Mouse (Mus musculus): ENCODE data around the gene Dab2ip. TPM values are rescaled to one million over a fixed set of nuclear protein-coding genes. Genes with fewer than 3 reads are reported as not detected.
A peak's percentile ranks its signal among the peaks of the same experiment; 100 is the strongest.

Dab2ip gene
- polyA plus RNA-seq, 1 experiment from 2014 or later = 41.3 TPM

- no peak for TF ChIP-seq CTCF (IDR thresholded peaks at IDR 0.05; ENCODE audit: low read depth)
- no peaks in the 10 kb centered on the region for H3K9me3 ChIP-seq (ENCODE audit: control insufficient read depth)
- H3K4me3 ChIP-seq (ENCODE audit: low read depth, low read length) = no peak overlapping the region
- no peaks in the 10 kb centered on the region for H3K36me3 ChIP-seq (ENCODE audit: control insufficient read depth, insufficient read depth)
- H3K4me2 ChIP-seq (replicated peaks; ENCODE audit: low read depth) = no peak overlapping the region
- ATAC-seq = no peak
- 0 out of 2 replicates have a peak, but pooled peaks cover 4% of the 10 kb centered on the region for H3K4me1 ChIP-seq (replicated peaks; ENCODE audit: control insufficient read depth, insufficient read depth, low read length)
- H3K9ac ChIP-seq (ENCODE audit: low read depth, low read length) = no peak overlapping the region
- H3K27me3 ChIP-seq (replicated peaks; ENCODE audit: control insufficient read depth, insufficient read depth, low read length) = no peaks in the 10 kb centered on the region
- H3K27ac ChIP-seq (ENCODE audit: low read depth, low read length) = no peak overlapping the region
- WGBS = 78% methylated on average over 4 of the region's 4 CpGs
Measured at GRCm38 (mm10) chr2:35596796-35597195, 38.7 kb downstream of the Dab2ip start.

DNA sequence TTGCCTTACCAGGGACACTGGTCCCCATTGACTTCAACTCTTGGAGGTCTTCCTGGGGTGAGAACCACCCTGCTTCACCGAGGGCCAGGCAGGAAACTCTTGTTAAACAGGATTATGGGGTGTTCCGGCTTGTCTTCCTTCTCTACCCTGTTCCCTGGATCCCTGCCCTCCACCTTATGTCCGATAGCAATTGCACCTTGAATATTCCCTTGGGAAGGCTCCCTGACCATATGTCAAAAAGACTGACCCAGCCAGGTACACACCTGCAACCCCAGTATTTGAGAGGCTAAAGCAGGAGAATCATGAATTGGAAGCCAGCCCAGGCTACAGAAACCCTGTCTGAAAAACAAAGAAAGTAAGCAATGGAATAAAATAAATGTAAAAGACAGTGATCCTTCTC, 40.8 kb downstream of the Dab2ip start:
- ATAC-seq = no peak
- H3K27ac ChIP-seq (ENCODE audit: low read depth, low read length) = no peak overlapping the region

DNA sequence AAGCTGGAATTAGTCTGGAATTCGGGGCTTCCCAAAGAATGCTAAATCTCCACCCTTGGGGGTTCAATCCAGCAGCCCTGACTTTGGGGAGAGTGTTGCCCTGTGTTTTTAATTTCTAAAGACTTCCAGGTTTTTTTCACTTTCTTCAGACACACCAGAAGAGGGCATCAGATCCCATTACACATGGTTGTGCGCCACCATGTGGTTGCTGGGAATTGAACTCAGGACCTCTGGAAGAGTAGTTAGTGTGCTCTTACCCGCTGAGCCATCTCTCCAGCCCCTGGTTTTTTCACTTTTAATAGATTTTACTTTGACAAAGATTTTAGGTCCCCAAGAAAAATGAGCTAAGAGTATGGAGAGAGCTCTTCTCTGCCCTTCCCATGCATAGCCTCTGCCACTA, 43.6 kb downstream of the Dab2ip start:
- 0 out of 2 replicates have a peak, but pooled peaks cover 4% of the 10 kb centered on the region for H3K4me1 ChIP-seq (replicated peaks; ENCODE audit: control insufficient read depth, insufficient read depth, low read length)
- no peaks in the 10 kb centered on the region for H3K36me3 ChIP-seq (ENCODE audit: control insufficient read depth, insufficient read depth)
- no peaks in the 10 kb centered on the region for H3K27me3 ChIP-seq (replicated peaks; ENCODE audit: control insufficient read depth, insufficient read depth, low read length)
- H3K9me3 ChIP-seq (ENCODE audit: control insufficient read depth) = no peaks in the 10 kb centered on the region
- no peak overlapping the region for H3K4me2 ChIP-seq (replicated peaks; ENCODE audit: low read depth)
- H3K4me3 ChIP-seq (ENCODE audit: low read depth, low read length) = no peak overlapping the region
- H3K27ac ChIP-seq (ENCODE audit: low read depth, low read length) = no peak overlapping the region
- ATAC-seq = no peak
- no peak overlapping the region for H3K9ac ChIP-seq (ENCODE audit: low read depth, low read length)
- TF ChIP-seq CTCF (IDR thresholded peaks at IDR 0.05; ENCODE audit: low read depth) = peak; percentile 41; the same call in 1 of the 2 replicates
- WGBS = 86% methylated on average over 3 of the region's 3 CpGs

More for the DNA sequence above, 40.8 kb downstream of the Dab2ip start:
- Histone ChIP-seq H3K9me3 (ENCODE audit: control insufficient read depth) (no peaks in the 10 kb centered on the region), H3K36me3 (ENCODE audit: control insufficient read depth, insufficient read depth) (no peaks in the 10 kb centered on the region), H3K4me2 (replicated peaks; ENCODE audit: low read depth) (no peak overlapping the region), H3K4me1 (replicated peaks; ENCODE audit: control insufficient read depth, insufficient read depth, low read length) (0 out of 2 replicates have a peak, but pooled peaks cover 4% of the 10 kb centered on the region), H3K4me3 (ENCODE audit: low read depth, low read length) (no peak overlapping the region), H3K9ac (ENCODE audit: low read depth, low read length) (no peak overlapping the region), H3K27me3 (replicated peaks; ENCODE audit: control insufficient read depth, insufficient read depth, low read length) (no peaks in the 10 kb centered on the region)
- WGBS = 76% methylated on average over 3 of the region's 3 CpGs
- TF ChIP-seq CTCF (IDR thresholded peaks at IDR 0.05; ENCODE audit: low read depth) = no peak

DNA sequence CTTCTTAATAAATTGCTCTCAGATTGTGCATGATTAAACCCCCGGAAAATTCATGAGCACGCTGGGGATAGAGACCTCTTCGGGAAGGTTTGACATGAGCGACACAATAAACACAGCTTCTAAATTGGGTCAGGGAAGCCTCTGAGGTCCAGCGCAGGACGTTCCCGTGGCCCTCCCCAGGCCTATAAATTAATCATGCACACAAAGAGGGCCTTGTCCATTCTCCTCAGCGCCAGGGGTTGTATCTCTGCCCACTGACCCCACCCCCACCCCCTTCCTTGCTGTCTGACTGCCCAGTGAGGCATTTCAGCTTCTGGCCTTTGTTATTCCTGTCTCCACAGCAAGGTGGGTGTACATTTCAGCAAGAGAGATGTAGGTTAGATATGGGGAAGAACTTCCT, 49.4 kb downstream of the Dab2ip start:
- Histone ChIP-seq H3K4me2 (replicated peaks; ENCODE audit: low read depth) (no peak overlapping the region), H3K36me3 (ENCODE audit: control insufficient read depth, insufficient read depth) (no peaks in the 10 kb centered on the region), H3K9ac (ENCODE audit: low read depth, low read length) (no peak overlapping the region), H3K27ac (ENCODE audit: low read depth, low read length) (no peak overlapping the region), H3K27me3 (replicated peaks; ENCODE audit: control insufficient read depth, insufficient read depth, low read length) (no peaks in the 10 kb centered on the region), H3K9me3 (ENCODE audit: control insufficient read depth) (no peaks in the 10 kb centered on the region), H3K4me3 (ENCODE audit: low read depth, low read length) (no peak overlapping the region), H3K4me1 (replicated peaks; ENCODE audit: control insufficient read depth, insufficient read depth, low read length) (0 out of 2 replicates have a peak, but pooled peaks cover 6% of the 10 kb centered on the region)
- ATAC-seq = no peak
- no peak for TF ChIP-seq CTCF (IDR thresholded peaks at IDR 0.05; ENCODE audit: low read depth)
- 45% methylated on average over 8 of the region's 8 CpGs for WGBS

GRCm38 (mm10) chr2:35608856-35609255, 50.8 kb downstream of the Dab2ip start:
- no peak for ATAC-seq
- H3K27me3 ChIP-seq (replicated peaks; ENCODE audit: control insufficient read depth, insufficient read depth, low read length) = no peaks in the 10 kb centered on the region
- no peaks in the 10 kb centered on the region for H3K9me3 ChIP-seq (ENCODE audit: control insufficient read depth)
- no peak overlapping the region for H3K4me2 ChIP-seq (replicated peaks; ENCODE audit: low read depth)
- no peak overlapping the region for H3K9ac ChIP-seq (ENCODE audit: low read depth, low read length)
- no peaks in the 10 kb centered on the region for H3K36me3 ChIP-seq (ENCODE audit: control insufficient read depth, insufficient read depth)
- no peak overlapping the region for H3K4me3 ChIP-seq (ENCODE audit: low read depth, low read length)
- 77% methylated on average over 7 of the region's 7 CpGs for WGBS
- no peak overlapping the region for H3K27ac ChIP-seq (ENCODE audit: low read depth, low read length)
- H3K4me1 ChIP-seq (replicated peaks; ENCODE audit: control insufficient read depth, insufficient read depth, low read length) = peaks cover 15% of the 10 kb centered on the region; the same call in 1 of the 2 replicates
- no peak for TF ChIP-seq CTCF (IDR thresholded peaks at IDR 0.05; ENCODE audit: low read depth)

DNA sequence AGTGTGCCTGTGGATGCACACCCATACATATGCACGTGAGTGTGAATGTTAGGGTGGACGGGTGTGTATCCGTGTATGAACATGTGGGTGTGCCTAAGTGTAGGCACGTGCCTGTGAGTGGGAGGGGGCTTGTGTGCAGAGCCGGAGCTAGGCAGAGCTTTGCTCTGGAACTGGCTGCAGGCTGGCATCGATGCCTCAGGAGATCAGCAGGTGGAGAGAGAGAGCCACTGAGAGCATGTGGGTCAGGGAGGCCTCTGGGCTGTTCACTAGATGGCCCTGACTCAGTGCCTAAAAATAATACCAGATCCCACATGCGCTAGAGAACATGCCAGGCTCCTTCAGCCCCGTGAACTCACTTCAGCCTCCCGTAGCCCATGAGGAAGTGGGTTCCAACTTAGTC, 51.3 kb downstream of the Dab2ip start:
- Histone ChIP-seq H3K9me3 (ENCODE audit: control insufficient read depth) (no peaks in the 10 kb centered on the region), H3K4me2 (replicated peaks; ENCODE audit: low read depth) (no peak overlapping the region), H3K36me3 (ENCODE audit: control insufficient read depth, insufficient read depth) (no peaks in the 10 kb centered on the region), H3K27ac (ENCODE audit: low read depth, low read length) (no peak overlapping the region), H3K4me3 (ENCODE audit: low read depth, low read length) (no peak overlapping the region), H3K27me3 (replicated peaks; ENCODE audit: control insufficient read depth, insufficient read depth, low read length) (no peaks in the 10 kb centered on the region), H3K4me1 (replicated peaks; ENCODE audit: control insufficient read depth, insufficient read depth, low read length) (peaks cover 15% of the 10 kb centered on the region; the same call in 1 of the 2 replicates), H3K9ac (ENCODE audit: low read depth, low read length) (no peak overlapping the region)
- WGBS = 40% methylated on average over 9 of the region's 9 CpGs
- TF ChIP-seq CTCF (IDR thresholded peaks at IDR 0.05; ENCODE audit: low read depth) = peak; percentile 84
- ATAC-seq = peak; percentile 19; the same call in 1 of the 2 replicates
